Mouse (Mus musculus) lung, embryonic 16.5 days (tissue): ENCODE results near the gene Olfr25. TPM values are rescaled to one million over a fixed set of nuclear protein-coding genes. Genes with fewer than 3 reads are reported as not detected.

Source experiments
- ATAC-seq: fragments of 200-750 bp; cut with Nextera tagmentation; 2 replicates; pipeline ENCODE4 v1.8.0; 2017; ENCODE audit warnings: low read depth, mild to moderate bottlenecking, moderate library complexity
- H3K27ac ChIP-seq: fragments of 300-500 bp; sonication (generic); 2 replicates; pipeline ENCODE4 v1.5.1; 2014; ENCODE audit warnings: mild to moderate bottlenecking, control low read depth, low read length
- H3K27me3 ChIP-seq: fragments of 300-500 bp; sonication (generic); 2 replicates; pipeline ENCODE4 v1.6.1; 2014; ENCODE audit warnings: low read depth, low read length, mixed read lengths; ENCODE audit not compliant: control insufficient read depth, insufficient read depth
- H3K36me3 ChIP-seq: fragments of 300-500 bp; sonication (generic); 2 replicates; pipeline ENCODE4 v1.6.1; 2014; ENCODE audit warnings: low read length; ENCODE audit not compliant: control insufficient read depth, insufficient read depth
- H3K4me1 ChIP-seq: fragments of 300-500 bp; sonication (generic); replicated peaks from 2 replicates; pipeline ENCODE4 v1.6.1; 2014; ENCODE audit warnings: low read length, mixed read lengths; ENCODE audit not compliant: control insufficient read depth, insufficient read depth
- H3K4me2 ChIP-seq: fragments of 300-500 bp; sonication (generic); 2 replicates; pipeline ENCODE4 v1.6.1; 2014; ENCODE audit warnings: low read depth, low read length, control low read depth
- H3K4me3 ChIP-seq: fragments of 300-500 bp; sonication (generic); 2 replicates; pipeline ENCODE4 v1.5.1; 2014; ENCODE audit warnings: mild to moderate bottlenecking, low read length, control low read depth
- H3K9ac ChIP-seq: fragments of 300-500 bp; sonication (generic); 2 replicates; pipeline ENCODE4 v1.6.1; 2014; ENCODE audit warnings: low read length, control low read depth
- H3K9me3 ChIP-seq: fragments of 300-500 bp; sonication (generic); 2 replicates; pipeline ENCODE4 v1.6.1; 2016; ENCODE audit warnings: low read length; ENCODE audit not compliant: control insufficient read depth
- WGBS: fragments of 180-500 bp; shearing (Covaris S2); extraction: QIAGEN DNeasy Blood & Tissue Kit; methylation state at CpG from one replicate; pipeline ENCODE4 v1.1.7; 2014; 5-methylcytosine and 5-hydroxymethylcytosine counted together
- polyA plus RNA-seq: library from polyadenylated mRNA; unstranded; fragments of >200 nt; fragmentation: Nextera tagmentation; extraction: Ambion mirVana; gene quantifications from 2 replicates; pipeline ENCODE4 v1.2.1, GENCODE M21; 2015

The Olfr25 gene
- polyA plus RNA-seq, result not detected in 2 replicates

- no peaks in the 10 kb centered on the region for H3K27me3 ChIP-seq
- H3K9me3 ChIP-seq, result no peaks in the 10 kb centered on the region
- no peak within 1 kb of the TSS for H3K4me2 ChIP-seq
- 70% methylated on average over 3 of the region's 3 CpGs for WGBS
- no peak for ATAC-seq
- no peaks in the 10 kb centered on the region for H3K4me1 ChIP-seq
- H3K36me3 ChIP-seq, result no peaks in the 10 kb centered on the region
- no peak within 1 kb of the TSS for H3K27ac ChIP-seq
- H3K9ac ChIP-seq, result no peak within 1 kb of the TSS
- no peak within 1 kb of the TSS for H3K4me3 ChIP-seq
Measured at GRCm38 (mm10) chr9:38328760-38329159, at the start of gene Olfr25. Gene Olfr25, plus strand, starts transcription at chr9:38329060.

- 72% methylated on average over 1 of the region's 1 CpGs for WGBS
- ATAC-seq, result no peak
Measured at GRCm38 (mm10) chr9:38290807-38291206, 38.1 kb upstream of the Olfr25 start, which contains the start of gene Olfr896-ps1. Gene Olfr896-ps1, plus strand, starts transcription at chr9:38291107.

DNA sequence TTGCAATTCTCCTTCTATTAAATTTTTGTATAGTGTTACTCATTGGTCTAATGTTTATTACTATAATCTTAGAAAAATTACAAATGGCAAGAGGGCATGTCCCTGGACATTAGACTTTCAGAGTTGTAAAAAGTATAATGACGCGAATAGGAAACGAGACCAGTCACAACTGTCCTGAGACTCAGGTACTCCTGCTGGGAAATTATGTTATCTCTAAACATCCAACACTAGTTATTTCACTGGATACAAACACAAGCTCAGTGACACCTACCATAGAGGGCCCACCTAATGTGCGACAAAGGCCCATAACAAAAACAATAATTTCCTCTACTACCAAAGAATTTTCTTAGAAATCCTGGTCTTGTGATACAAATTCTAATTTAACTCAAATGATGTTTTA lies 19.3 kb downstream of the Olfr25 start, which contains the start of gene Olfr898:
Olfr898 (plus strand) TSS at position 301 of the 400 bp plus-strand sequence.
- H3K4me1 ChIP-seq, result no peaks in the 10 kb centered on the region
- 97% methylated on average over 4 of the region's 4 CpGs for WGBS
- no peak within 1 kb of the TSS for H3K9ac ChIP-seq
- no peak within 1 kb of the TSS for H3K4me2 ChIP-seq
- H3K27ac ChIP-seq, result no peak within 1 kb of the TSS
- H3K36me3 ChIP-seq, result no peaks in the 10 kb centered on the region
- ATAC-seq, result no peak
- H3K4me3 ChIP-seq, result no peak within 1 kb of the TSS
- no peaks in the 10 kb centered on the region for H3K27me3 ChIP-seq
- no peaks in the 10 kb centered on the region for H3K9me3 ChIP-seq

More at GRCm38 (mm10) chr9:38290807-38291206, 38.1 kb upstream of the Olfr25 start, which contains the start of gene Olfr896-ps1:
- no peak within 1 kb of the TSS for H3K9ac ChIP-seq
- no peak within 1 kb of the TSS for H3K4me3 ChIP-seq
- no peaks in the 10 kb centered on the region for H3K9me3 ChIP-seq
- no peaks in the 10 kb centered on the region for H3K4me1 ChIP-seq
- H3K27me3 ChIP-seq, result no peaks in the 10 kb centered on the region
- no peak within 1 kb of the TSS for H3K27ac ChIP-seq
- no peaks in the 10 kb centered on the region for H3K36me3 ChIP-seq
- no peak within 1 kb of the TSS for H3K4me2 ChIP-seq

DNA sequence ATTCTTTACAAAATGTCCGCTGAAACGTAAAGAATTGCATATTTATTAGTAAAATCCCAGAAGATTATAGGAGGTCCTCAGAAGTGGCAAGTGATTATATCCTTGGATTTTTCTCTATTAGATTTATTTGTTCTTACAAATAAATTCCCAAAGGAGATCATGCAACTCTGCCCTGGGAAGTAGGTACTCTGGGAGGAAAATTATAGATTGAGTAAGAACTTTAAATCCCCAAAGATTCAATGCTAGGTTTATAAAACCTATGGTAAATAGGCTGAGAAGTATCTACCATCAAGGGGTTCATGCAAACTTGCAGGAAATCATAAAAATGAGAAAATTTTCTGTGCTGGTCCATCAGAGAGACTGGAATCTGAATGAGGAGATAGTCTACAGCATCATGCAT lies 37.7 kb downstream of the Olfr25 start, which contains the start of gene Olfr250:
Olfr250 (plus strand) TSS at position 301 of the 400 bp plus-strand sequence.
- Histone ChIP-seq H3K9me3 (no peaks in the 10 kb centered on the region), H3K4me1 (no peaks in the 10 kb centered on the region), H3K36me3 (no peaks in the 10 kb centered on the region), H3K27me3 (no peaks in the 10 kb centered on the region), H3K4me2 (no peak within 1 kb of the TSS), H3K4me3 (no peak within 1 kb of the TSS), H3K27ac (no peak within 1 kb of the TSS), H3K9ac (no peak within 1 kb of the TSS)
- no peak for ATAC-seq
- WGBS, result 82% methylated on average over 2 of the region's 2 CpGs

- Histone ChIP-seq H3K27ac (no peak within 1 kb of the TSS), H3K9ac (no peak within 1 kb of the TSS), H3K4me2 (no peak within 1 kb of the TSS), H3K4me1 (no peaks in the 10 kb centered on the region), H3K4me3 (no peak within 1 kb of the TSS), H3K36me3 (no peaks in the 10 kb centered on the region), H3K9me3 (no peaks in the 10 kb centered on the region), H3K27me3 (no peaks in the 10 kb centered on the region)
- WGBS, result 42% methylated on average over 2 of the region's 2 CpGs
- ATAC-seq, result no peak
Measured at GRCm38 (mm10) chr9:38376786-38377185, 47.9 kb downstream of the Olfr25 start, which contains the start of gene Olfr251. Gene Olfr251, plus strand, starts transcription at chr9:38377086.

Other genes with a start within 250 kb of the Olfr25 start
- gene Olfr887, start 245.0 kb upstream of the Olfr25 start, polyA plus RNA-seq, result not detected in 2 replicates
- gene Olfr888, start 220.9 kb upstream of the Olfr25 start, polyA plus RNA-seq, result not detected in 2 replicates
- gene Olfr889, start 213.9 kb upstream of the Olfr25 start, polyA plus RNA-seq, result 0.04 TPM in 1 of 2 replicates, not detected in the other
- gene Olfr890, start 186.5 kb upstream of the Olfr25 start, polyA plus RNA-seq, result not detected in 2 replicates
- not detected in 2 replicates for gene Olfr891, start 148.2 kb upstream of the Olfr25 start, polyA plus RNA-seq
- gene Olfr893, start 120.7 kb upstream of the Olfr25 start, polyA plus RNA-seq, result not detected in 2 replicates
- not detected in 2 replicates for gene Olfr894, start 111.0 kb upstream of the Olfr25 start, polyA plus RNA-seq
- not detected in 2 replicates for gene Olfr143, start 76.3 kb upstream of the Olfr25 start, polyA plus RNA-seq
- gene Olfr895, start 61.2 kb upstream of the Olfr25 start, polyA plus RNA-seq, result not detected in 2 replicates
- gene Olfr896-ps1, start 38.0 kb upstream of the Olfr25 start, polyA plus RNA-seq, result not detected in 2 replicates
- gene Olfr898, start 19.4 kb downstream of the Olfr25 start, polyA plus RNA-seq, result not detected in 2 replicates
- gene Olfr250, start 37.8 kb downstream of the Olfr25 start, polyA plus RNA-seq, result not detected in 2 replicates
- not detected in 2 replicates for gene Olfr251, start 48.0 kb downstream of the Olfr25 start, polyA plus RNA-seq
- not detected in 2 replicates for gene Olfr147, start 72.6 kb downstream of the Olfr25 start, polyA plus RNA-seq
- gene Olfr901, start 100.4 kb downstream of the Olfr25 start, polyA plus RNA-seq, result not detected in 2 replicates
- gene Olfr902, start 118.6 kb downstream of the Olfr25 start, polyA plus RNA-seq, result not detected in 2 replicates
- gene Olfr904, start 134.1 kb downstream of the Olfr25 start, polyA plus RNA-seq, result not detected in 2 replicates
- gene Olfr905, start 142.0 kb downstream of the Olfr25 start, polyA plus RNA-seq, result not detected in 2 replicates
- not detected in 2 replicates for gene Olfr906, start 158.0 kb downstream of the Olfr25 start, polyA plus RNA-seq
- not detected in 2 replicates for gene Olfr907, start 166.7 kb downstream of the Olfr25 start, polyA plus RNA-seq
- not detected in 2 replicates for gene Olfr911-ps1, start 192.5 kb downstream of the Olfr25 start, polyA plus RNA-seq
- gene Olfr910, start 208.8 kb downstream of the Olfr25 start, polyA plus RNA-seq, result not detected in 2 replicates